Mouse (Mus musculus) bone marrow, adult 2 months (tissue): ENCODE measurements around the gene Nit2.

ENCODE experiments used
- CTCF ChIP-seq: fragments of 200-500 bp; IDR thresholded peaks from 2 replicates; pipeline ENCODE4 v1.5.1; 2011; ENCODE audit warnings: low read length, control low read depth; ENCODE audit not compliant: control insufficient read depth, insufficient read depth
- POLR2A ChIP-seq: fragments of 200-500 bp; IDR thresholded peaks from 2 replicates; pipeline ENCODE4 v1.6.1; 2011; ENCODE audit warnings: low read depth, mild to moderate bottlenecking, control low read depth, low read length, borderline replicate concordance; ENCODE audit not compliant: control insufficient read depth

DNA sequence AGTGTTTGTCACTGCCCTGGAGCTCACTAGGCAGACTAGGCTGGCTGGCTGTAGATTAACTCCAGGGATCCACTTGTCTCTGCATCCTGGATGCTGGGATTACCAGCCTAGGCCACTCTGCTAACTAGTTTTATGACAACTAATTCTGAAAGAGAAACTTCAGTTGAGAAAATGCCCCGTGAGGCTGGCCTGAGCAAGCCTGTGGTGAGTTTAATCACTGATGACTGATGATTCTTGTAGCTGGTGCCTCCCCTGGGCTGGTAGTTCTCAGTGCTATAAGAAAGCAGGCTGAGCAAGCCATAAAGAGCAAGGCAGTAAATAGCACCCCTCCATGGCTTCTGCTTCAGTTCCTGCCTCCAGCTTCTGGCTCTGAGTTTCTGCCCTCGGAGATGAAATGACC lies 8.6 kb upstream of the Nit2 start:
- TF ChIP-seq CTCF: no peak
- no peak for TF ChIP-seq POLR2A
